Mouse (Mus musculus) ES-Bruce4 (cell line): ENCODE data around the gene Tlx2. TPM values are rescaled to one million over a fixed set of nuclear protein-coding genes. Genes with fewer than 3 reads are reported as not detected.

ENCODE experiments used
- H3K27ac ChIP-seq: 2 replicates; pipeline ENCODE4 v1.5.1; 2012; ENCODE audit warnings: low read length, inconsistent platforms; ENCODE audit not compliant: insufficient read depth
- H3K27me3 ChIP-seq: 2 replicates; pipeline ENCODE4 v1.6.1; 2012; ENCODE audit warnings: mild to moderate bottlenecking, low read length, inconsistent platforms; ENCODE audit not compliant: control insufficient read depth, poor library complexity, insufficient read depth, severe bottlenecking
- H3K36me3 ChIP-seq: 2 replicates; pipeline ENCODE4 v1.6.1; 2012; ENCODE audit warnings: inconsistent platforms, mild to moderate bottlenecking, low read length, moderate library complexity; ENCODE audit not compliant: control insufficient read depth, poor library complexity, insufficient read depth, severe bottlenecking
- H3K4me1 ChIP-seq: one replicate; pipeline ENCODE4 v1.8.1; 2011; ENCODE audit warnings: low read length; ENCODE audit not compliant: control insufficient read depth, insufficient read depth
- H3K4me3 ChIP-seq: 2 replicates; pipeline ENCODE4 v1.5.1; 2011; ENCODE audit warnings: low read depth, mild to moderate bottlenecking, low read length
- H3K9ac ChIP-seq: 2 replicates; pipeline ENCODE4 v1.6.1; 2012; ENCODE audit warnings: low read depth, mild to moderate bottlenecking, inconsistent platforms; ENCODE audit not compliant: poor library complexity, severe bottlenecking
- H3K9me3 ChIP-seq: replicated peaks from 2 replicates; pipeline ENCODE4 v1.6.1; 2012; ENCODE audit warnings: mild to moderate bottlenecking, low read length, inconsistent platforms; ENCODE audit not compliant: control insufficient read depth, poor library complexity, insufficient read depth, severe bottlenecking
- CTCF ChIP-seq: IDR thresholded peaks from one replicate; pipeline ENCODE4 v1.8.1; 2011; ENCODE audit warnings: low read depth, low read length
- EP300 ChIP-seq: IDR thresholded peaks from 2 replicates; pipeline ENCODE4 v1.6.1; 2011; ENCODE audit warnings: low read depth, low read length; ENCODE audit not compliant: insufficient read depth
- POLR2A ChIP-seq: IDR thresholded peaks from one replicate; pipeline ENCODE4 v1.8.1; 2011; ENCODE audit warnings: low read length; ENCODE audit not compliant: insufficient read depth
- polyA plus RNA-seq: library from polyadenylated mRNA; stranded (reverse); fragments of >200 nt; gene quantifications from 2 replicates; pipeline ENCODE4 v1.2.4, GENCODE M21; 2011; ENCODE audit warnings: low read depth; ENCODE audit not compliant: missing spikeins, insufficient read depth, insufficient read length

Tlx2 gene
- polyA plus RNA-seq, 1 experiment = not detected

DNA sequence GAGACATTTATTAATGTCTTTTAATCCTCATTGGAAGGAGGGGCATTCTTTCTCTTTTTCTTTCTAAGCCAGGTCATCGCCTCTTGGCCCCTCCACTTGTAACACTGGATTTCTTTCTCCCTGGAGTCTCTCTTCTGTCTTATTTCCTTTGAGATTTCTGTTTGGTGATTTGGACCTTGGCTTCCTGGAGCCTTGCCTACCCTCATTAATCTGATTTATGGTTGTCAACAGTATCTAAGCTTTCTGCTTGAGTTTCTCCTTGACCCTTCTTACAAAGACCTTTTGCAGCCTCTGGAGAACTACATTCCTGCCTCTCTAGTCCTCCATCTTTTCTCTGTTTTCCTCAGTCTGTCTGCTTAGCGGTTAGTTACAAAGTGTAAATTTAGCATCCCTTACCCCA, 28.3 kb upstream of the Tlx2 start:
- Histone ChIP-seq H3K9me3 (no peaks in the 10 kb centered on the region), H3K9ac (no peak overlapping the region), H3K27ac (no peak overlapping the region), H3K36me3 (no peaks in the 10 kb centered on the region), H3K4me3 (no peak overlapping the region), H3K4me1 (no peaks in the 10 kb centered on the region), H3K27me3 (no peaks in the 10 kb centered on the region)
- no peak for TF ChIP-seq CTCF
- no peak for TF ChIP-seq POLR2A
- no peak for TF ChIP-seq EP300

- H3K27me3 ChIP-seq = no peaks in the 10 kb centered on the region
- H3K27ac ChIP-seq = no peak overlapping the region
- no peaks in the 10 kb centered on the region for H3K36me3 ChIP-seq
- no peak overlapping the region for H3K9ac ChIP-seq
- H3K4me1 ChIP-seq = no peaks in the 10 kb centered on the region
- no peaks in the 10 kb centered on the region for H3K9me3 ChIP-seq
- TF ChIP-seq CTCF (no peak), EP300 (no peak), POLR2A (no peak)
- H3K4me3 ChIP-seq = no peak overlapping the region
These were observed 25.9 kb upstream of the Tlx2 start for GRCm38 (mm10) chr6:83095968-83096367.

DNA sequence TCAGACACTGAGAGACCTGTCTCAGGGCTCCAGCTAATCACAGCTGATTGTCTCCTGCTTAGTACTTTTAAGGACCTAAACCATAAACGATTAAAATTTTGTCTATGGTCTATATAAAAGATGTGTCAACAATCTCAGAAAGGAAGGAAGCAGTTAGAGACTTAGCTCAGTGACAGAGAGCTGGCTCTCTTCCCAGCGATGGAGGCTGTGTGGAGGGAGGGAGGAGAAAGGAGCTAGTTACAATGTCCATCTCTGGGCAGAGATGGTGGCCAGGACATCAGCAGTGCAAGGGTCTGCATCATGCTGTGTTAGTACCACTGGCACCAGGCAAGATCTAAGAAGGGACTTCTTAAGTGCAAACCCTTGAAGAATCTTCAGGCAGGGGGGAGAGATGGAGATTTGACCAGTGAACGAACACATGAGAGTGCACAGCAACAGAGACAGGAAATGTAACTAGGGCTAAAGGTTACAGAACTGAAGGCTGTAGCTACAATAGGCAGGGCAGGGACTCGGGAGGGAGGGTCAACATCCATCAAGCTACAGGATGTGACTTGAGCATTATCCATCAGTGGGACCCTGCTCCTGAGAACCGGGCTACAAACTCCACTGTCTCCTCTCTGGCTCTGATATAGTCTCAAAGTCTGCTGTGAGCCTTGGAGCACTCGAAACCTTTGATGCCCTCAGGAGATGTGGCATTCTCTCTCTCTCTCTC, 22.5 kb upstream of the Tlx2 start:
- Histone ChIP-seq H3K4me1 (no peaks in the 10 kb centered on the region), H3K36me3 (no peaks in the 10 kb centered on the region), H3K27ac (no peak overlapping the region), H3K9ac (no peak overlapping the region), H3K27me3 (no peaks in the 10 kb centered on the region), H3K9me3 (no peaks in the 10 kb centered on the region), H3K4me3 (no peak overlapping the region)
- no peak for TF ChIP-seq POLR2A
- TF ChIP-seq CTCF = no peak
- no peak for TF ChIP-seq EP300

DNA sequence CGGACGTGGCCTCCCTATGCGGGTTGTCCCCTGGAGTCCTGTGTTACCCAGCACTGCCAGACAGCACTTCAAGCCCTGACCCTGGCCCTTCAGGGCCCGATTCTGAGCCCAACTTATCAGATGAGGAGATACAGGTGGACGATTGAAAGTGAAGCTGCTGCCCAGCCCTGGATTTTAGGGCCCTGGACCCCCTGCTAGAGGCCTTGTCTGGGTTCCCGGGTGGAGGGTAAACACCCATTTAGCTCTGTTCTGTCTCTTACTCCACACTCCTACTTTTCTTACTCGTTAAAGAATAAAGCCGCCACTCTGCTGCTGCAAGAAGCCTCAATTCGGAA, 17.8 kb upstream of the Tlx2 start:
- Histone ChIP-seq H3K9me3 (no peaks in the 10 kb centered on the region), H3K27me3 (no peaks in the 10 kb centered on the region), H3K9ac (peak overlapping the region; percentile 40; the same call in 1 of the 2 replicates), H3K4me3 (peak overlapping the region; percentile 39), H3K4me1 (no peaks in the 10 kb centered on the region), H3K36me3 (no peaks in the 10 kb centered on the region), H3K27ac (no peak overlapping the region)
- no peak for TF ChIP-seq POLR2A
- no peak for TF ChIP-seq CTCF
- no peak for TF ChIP-seq EP300

- Histone ChIP-seq H3K27me3 (no peaks in the 10 kb centered on the region), H3K36me3 (no peaks in the 10 kb centered on the region), H3K4me3 (peak overlapping the region; percentile 39), H3K27ac (no peak overlapping the region), H3K4me1 (no peaks in the 10 kb centered on the region), H3K9me3 (no peaks in the 10 kb centered on the region), H3K9ac (peak overlapping the region; percentile 40)
- no peak for TF ChIP-seq POLR2A
- TF ChIP-seq CTCF = no peak
- TF ChIP-seq EP300 = no peak
These were observed 17.3 kb upstream of the Tlx2 start for GRCm38 (mm10) chr6:83087205-83087925.
